Mouse (Mus musculus) lung, adult 18-20 months (tissue): ENCODE results near the gene Minos1.

Source experiments
- DNase-seq, 2 experiments: peaks; one replicate each; pipeline ENCODE4 v3.0.0; 2022; ENCODE audit warnings: mixed read lengths in 2 of 2

Minos1 gene

GRCm38 (mm10) chr4:139130701-139131549 is at the start of gene Minos1:
Gene Minos1 (minus strand): TSS chr4:139131113.
- DNase-seq: peak; percentile 97 to 98

GRCm38 (mm10) chr4:139179731-139180625 is 49.1 kb upstream of the Minos1 start:
- peak; percentile 59 to 66 for DNase-seq

GRCm38 (mm10) chr4:139179218-139179617 is 48.3 kb upstream of the Minos1 start:
- DNase-seq: no peak

GRCm38 (mm10) chr4:139178377-139178776 is 47.5 kb upstream of the Minos1 start:
- DNase-seq: no peak

- DNase-seq: no peak
Measured at GRCm38 (mm10) chr4:139177921-139178320, 47.0 kb upstream of the Minos1 start.

GRCm38 (mm10) chr4:139176023-139176422 is 45.1 kb upstream of the Minos1 start:
- peak; percentile 63 to 80 for DNase-seq

GRCm38 (mm10) chr4:139175061-139175971 is 44.4 kb upstream of the Minos1 start:
- peak; percentile 70 to 76 for DNase-seq

- no peak for DNase-seq
Measured at GRCm38 (mm10) chr4:139169748-139170279, 38.9 kb upstream of the Minos1 start.

- DNase-seq: peak; percentile 73
Measured at GRCm38 (mm10) chr4:139168985-139169747, 38.3 kb upstream of the Minos1 start.

GRCm38 (mm10) chr4:139167107-139167506 is 36.2 kb upstream of the Minos1 start:
- no peak for DNase-seq

- no peak for DNase-seq
Measured at GRCm38 (mm10) chr4:139166244-139166643, 35.3 kb upstream of the Minos1 start.

- DNase-seq: no peak
Measured at GRCm38 (mm10) chr4:139165259-139165658, 34.3 kb upstream of the Minos1 start.

- no peak for DNase-seq
Measured at GRCm38 (mm10) chr4:139164082-139164481, 33.2 kb upstream of the Minos1 start.

GRCm38 (mm10) chr4:139161076-139161475 is 30.2 kb upstream of the Minos1 start:
- DNase-seq: no peak

- DNase-seq: no peak
Measured at GRCm38 (mm10) chr4:139158350-139158749, 27.4 kb upstream of the Minos1 start.

GRCm38 (mm10) chr4:139156538-139156937 is 25.6 kb upstream of the Minos1 start:
- no peak for DNase-seq

- peak; percentile 33 to 46 for DNase-seq
Measured at GRCm38 (mm10) chr4:139154576-139155307, 23.8 kb upstream of the Minos1 start.

- DNase-seq: no peak
Measured at GRCm38 (mm10) chr4:139151370-139151769, 20.5 kb upstream of the Minos1 start.

- peak; percentile 47 to 64 for DNase-seq
Measured at GRCm38 (mm10) chr4:139146760-139147159, 15.8 kb upstream of the Minos1 start.

GRCm38 (mm10) chr4:139145156-139145555 is 14.2 kb upstream of the Minos1 start:
- no peak for DNase-seq

GRCm38 (mm10) chr4:139144577-139144976 is 13.7 kb upstream of the Minos1 start:
- no peak for DNase-seq
